Mouse (Mus musculus): Measurements from ENCODE around the gene Macrod2. TPM values are rescaled to one million over a fixed set of nuclear protein-coding genes. Genes with fewer than 3 reads are reported as not detected.

The Macrod2 gene
- polyA plus RNA-seq, 2 experiments, result 2.1 to 7.7 TPM

GRCm38 (mm10) chr2:140476891-140477290 is 81.8 kb downstream of the Macrod2 start:
- 60% methylated on average over 4 of the region's 4 CpGs for WGBS (ENCODE audit: insufficient replicate concordance)
- ATAC-seq (ENCODE audit: insufficient read depth) (no peak), DNase-seq (ENCODE audit: low read depth in 3 of 3, low spot score in 3 of 3) (no peak)
- Histone ChIP-seq H3K27me3 (ENCODE audit: control insufficient read depth, insufficient read depth, low read length) (no peaks in the 10 kb centered on the region), H3K9ac (replicated peaks) (no peak overlapping the region), H3K27ac (no peak overlapping the region), H3K36me3 (replicated peaks; ENCODE audit: control insufficient read depth, insufficient read depth, low read depth) (no peaks in the 10 kb centered on the region), H3K9me3 (ENCODE audit: control insufficient read depth, low read length) (no peaks in the 10 kb centered on the region), H3K4me2 (ENCODE audit: low read depth) (no peak overlapping the region), H3K4me1 (replicated peaks; ENCODE audit: control insufficient read depth in 2 of 2, insufficient read depth in 2 of 2, low read length in 1 of 2) (no peaks in the 10 kb centered on the region), H3K4me3 (ENCODE audit: insufficient read depth in 1 of 2, low read depth in 2 of 2, low read length in 2 of 2) (no peak overlapping the region)
- no peak for TF ChIP-seq EP300 (IDR thresholded peaks at IDR 0.05; ENCODE audit: low read depth)
- no peak for TF ChIP-seq CTCF (IDR thresholded peaks at IDR 0.05; ENCODE audit: low read depth)

GRCm38 (mm10) chr2:140482604-140483003 is 87.5 kb downstream of the Macrod2 start:
- no peak overlapping the region for H3K27ac ChIP-seq
- WGBS (ENCODE audit: insufficient replicate concordance), result 59% methylated on average over 2 of the region's 2 CpGs
- no peak for DNase-seq (ENCODE audit: low read depth in 3 of 3, low spot score in 3 of 3)
- no peaks in the 10 kb centered on the region for H3K4me1 ChIP-seq (replicated peaks; ENCODE audit: control insufficient read depth in 2 of 2, insufficient read depth in 2 of 2, low read length in 1 of 2)
- H3K9me3 ChIP-seq (ENCODE audit: control insufficient read depth, low read length), result no peaks in the 10 kb centered on the region
- no peak overlapping the region for H3K4me3 ChIP-seq (ENCODE audit: insufficient read depth in 1 of 2, low read depth in 2 of 2, low read length in 2 of 2)
- no peaks in the 10 kb centered on the region for H3K27me3 ChIP-seq (ENCODE audit: control insufficient read depth, insufficient read depth, low read length)
- no peak for ATAC-seq (ENCODE audit: insufficient read depth)
- no peak overlapping the region for H3K9ac ChIP-seq (replicated peaks)
- no peak for TF ChIP-seq EP300 (IDR thresholded peaks at IDR 0.05; ENCODE audit: low read depth)
- no peaks in the 10 kb centered on the region for H3K36me3 ChIP-seq (replicated peaks; ENCODE audit: control insufficient read depth, insufficient read depth, low read depth)
- no peak overlapping the region for H3K4me2 ChIP-seq (ENCODE audit: low read depth)

- H3K4me2 ChIP-seq (ENCODE audit: low read depth), result no peak overlapping the region
- WGBS (ENCODE audit: insufficient replicate concordance), result 56% methylated on average over 3 of the region's 3 CpGs
- DNase-seq (ENCODE audit: low read depth in 3 of 3, low spot score in 3 of 3), result no peak
These were observed 102.6 kb downstream of the Macrod2 start for GRCm38 (mm10) chr2:140497688-140498087.

GRCm38 (mm10) chr2:140500951-140501350 is 105.8 kb downstream of the Macrod2 start:
- DNase-seq (ENCODE audit: low read depth in 3 of 3, low spot score in 3 of 3) (no peak), ATAC-seq (ENCODE audit: insufficient read depth) (no peak)
- no peak overlapping the region for H3K4me2 ChIP-seq (ENCODE audit: low read depth)
- no peak overlapping the region for H3K4me3 ChIP-seq (ENCODE audit: insufficient read depth in 1 of 2, low read depth in 2 of 2, low read length in 2 of 2)
- no peak overlapping the region for H3K27ac ChIP-seq
- H3K4me1 ChIP-seq (replicated peaks; ENCODE audit: control insufficient read depth in 2 of 2, insufficient read depth in 2 of 2, low read length in 1 of 2), result no peaks in the 10 kb centered on the region
- H3K9ac ChIP-seq (replicated peaks), result no peak overlapping the region
- H3K9me3 ChIP-seq (ENCODE audit: control insufficient read depth, low read length), result no peaks in the 10 kb centered on the region
- no peak for TF ChIP-seq EP300 (IDR thresholded peaks at IDR 0.05; ENCODE audit: low read depth)
- 0 out of 2 replicates have a peak, but pooled peaks have one; percentile 19 for TF ChIP-seq CTCF (IDR thresholded peaks at IDR 0.05; ENCODE audit: low read depth)
- no peaks in the 10 kb centered on the region for H3K36me3 ChIP-seq (replicated peaks; ENCODE audit: control insufficient read depth, insufficient read depth, low read depth)
- H3K27me3 ChIP-seq (ENCODE audit: control insufficient read depth, insufficient read depth, low read length), result no peaks in the 10 kb centered on the region
- WGBS (ENCODE audit: insufficient replicate concordance), result 32% methylated on average over 5 of the region's 5 CpGs

More at GRCm38 (mm10) chr2:140497688-140498087, 102.6 kb downstream of the Macrod2 start:
- TF ChIP-seq CTCF (IDR thresholded peaks at IDR 0.05; ENCODE audit: low read depth), result no peak
- no peak for TF ChIP-seq EP300 (IDR thresholded peaks at IDR 0.05; ENCODE audit: low read depth)
- no peak overlapping the region for H3K9ac ChIP-seq (replicated peaks)
- ATAC-seq (ENCODE audit: insufficient read depth), result no peak
- H3K36me3 ChIP-seq (replicated peaks; ENCODE audit: control insufficient read depth, insufficient read depth, low read depth), result no peaks in the 10 kb centered on the region
- no peak overlapping the region for H3K4me3 ChIP-seq (ENCODE audit: insufficient read depth in 1 of 2, low read depth in 2 of 2, low read length in 2 of 2)
- no peaks in the 10 kb centered on the region for H3K9me3 ChIP-seq (ENCODE audit: control insufficient read depth, low read length)
- no peaks in the 10 kb centered on the region for H3K4me1 ChIP-seq (replicated peaks; ENCODE audit: control insufficient read depth in 2 of 2, insufficient read depth in 2 of 2, low read length in 1 of 2)
- H3K27me3 ChIP-seq (ENCODE audit: control insufficient read depth, insufficient read depth, low read length), result no peaks in the 10 kb centered on the region
- H3K27ac ChIP-seq, result no peak overlapping the region

- 65% methylated on average over 2 of the region's 2 CpGs for WGBS (ENCODE audit: insufficient replicate concordance)
- H3K4me2 ChIP-seq (ENCODE audit: low read depth), result no peak overlapping the region
- no peak overlapping the region for H3K27ac ChIP-seq
- no peaks in the 10 kb centered on the region for H3K36me3 ChIP-seq (replicated peaks; ENCODE audit: control insufficient read depth, insufficient read depth, low read depth)
- no peaks in the 10 kb centered on the region for H3K9me3 ChIP-seq (ENCODE audit: control insufficient read depth, low read length)
- TF ChIP-seq EP300 (IDR thresholded peaks at IDR 0.05; ENCODE audit: low read depth), result no peak
- no peak for TF ChIP-seq CTCF (IDR thresholded peaks at IDR 0.05; ENCODE audit: low read depth)
- no peak overlapping the region for H3K4me3 ChIP-seq (ENCODE audit: insufficient read depth in 1 of 2, low read depth in 2 of 2, low read length in 2 of 2)
- ATAC-seq (ENCODE audit: insufficient read depth), result no peak
- H3K27me3 ChIP-seq (ENCODE audit: control insufficient read depth, insufficient read depth, low read length), result no peaks in the 10 kb centered on the region
- no peak overlapping the region for H3K9ac ChIP-seq (replicated peaks)
- no peak for DNase-seq (ENCODE audit: low read depth in 3 of 3, low spot score in 3 of 3)
- no peaks in the 10 kb centered on the region for H3K4me1 ChIP-seq (replicated peaks; ENCODE audit: control insufficient read depth in 2 of 2, insufficient read depth in 2 of 2, low read length in 1 of 2)
These were observed 126.4 kb downstream of the Macrod2 start for GRCm38 (mm10) chr2:140521472-140521871.
